Mouse (Mus musculus) layer of hippocampus, adult 11-12 months (tissue): ENCODE data around the gene Vwa3a.

Source experiments
- DNase-seq: peaks from one replicate; pipeline ENCODE4 v3.0.0; 2022; ENCODE audit warnings: low spot score

The Vwa3a gene

DNA sequence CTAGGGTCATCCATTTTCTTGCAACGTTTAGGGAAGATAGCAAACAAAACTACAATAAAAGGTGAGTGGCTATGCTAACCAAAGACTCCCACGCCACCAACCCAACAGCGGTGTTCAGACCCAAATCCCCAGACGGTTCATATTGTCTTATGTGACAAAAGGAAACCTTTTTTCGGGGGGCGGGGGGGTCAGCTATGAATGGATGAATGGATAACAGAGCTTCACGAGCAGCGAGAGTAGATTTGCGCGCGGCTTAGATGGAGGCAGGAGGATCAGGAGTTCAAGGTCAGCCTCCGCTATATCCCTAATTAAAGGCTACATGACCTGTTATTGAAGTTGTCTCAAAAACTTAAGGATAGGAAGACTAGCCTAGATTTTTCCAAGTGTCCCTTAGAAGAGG, 97.2 kb downstream of the Vwa3a start:
- DNase-seq: no peak

DNA sequence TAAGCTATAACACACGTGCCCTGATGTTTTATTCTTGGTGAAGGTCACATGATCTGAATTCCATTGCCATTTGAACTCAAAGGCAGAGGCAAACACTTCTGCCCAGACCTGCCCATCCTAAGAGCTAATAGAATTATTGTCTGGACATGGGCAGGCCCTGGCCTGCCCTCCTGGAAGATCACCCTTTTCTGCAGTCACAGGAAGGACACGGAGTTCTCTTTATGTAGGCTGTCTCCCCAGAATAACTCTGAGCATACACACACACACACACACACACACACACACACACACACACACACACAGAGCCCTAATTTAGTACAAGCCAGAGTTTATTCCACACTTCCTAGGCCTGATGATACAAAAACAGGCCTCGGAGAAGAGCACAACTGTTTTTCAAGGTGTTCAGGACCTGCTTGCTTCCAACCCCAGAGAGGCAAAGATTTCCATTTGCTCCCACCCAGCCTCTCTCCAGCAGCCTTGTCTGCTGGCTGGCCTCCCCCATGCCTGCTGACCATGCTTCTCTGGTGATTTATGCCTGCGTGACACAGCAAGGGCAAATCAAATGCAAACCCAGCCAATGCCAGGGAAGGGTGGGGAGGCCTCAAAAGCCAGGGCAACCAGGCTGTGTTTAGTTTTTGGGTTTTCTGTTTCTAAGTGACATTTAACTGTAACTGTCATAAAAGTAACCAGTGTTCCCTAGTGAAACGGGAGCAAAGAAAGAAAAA, 99.5 kb downstream of the Vwa3a start:
- no peak for DNase-seq

DNA sequence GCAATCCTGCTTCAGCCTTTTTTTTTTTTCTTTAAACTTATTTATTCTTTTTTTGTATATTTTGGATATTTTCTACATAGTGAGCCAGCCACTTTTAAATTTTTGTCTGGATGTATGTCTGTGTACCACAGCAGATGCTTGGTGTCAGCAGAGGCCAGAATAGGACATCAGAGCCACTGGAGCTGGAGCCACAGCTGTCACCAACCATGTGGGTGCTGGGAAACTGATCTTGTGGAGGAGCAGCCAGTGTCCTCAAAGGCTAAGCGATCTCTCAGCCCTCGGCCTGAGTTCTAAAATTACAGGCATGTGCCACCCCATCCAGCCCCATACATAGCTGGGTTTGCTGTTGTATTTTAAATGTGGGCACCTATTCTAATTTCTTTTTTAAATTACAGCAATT, 100.7 kb downstream of the Vwa3a start:
- DNase-seq: no peak

DNA sequence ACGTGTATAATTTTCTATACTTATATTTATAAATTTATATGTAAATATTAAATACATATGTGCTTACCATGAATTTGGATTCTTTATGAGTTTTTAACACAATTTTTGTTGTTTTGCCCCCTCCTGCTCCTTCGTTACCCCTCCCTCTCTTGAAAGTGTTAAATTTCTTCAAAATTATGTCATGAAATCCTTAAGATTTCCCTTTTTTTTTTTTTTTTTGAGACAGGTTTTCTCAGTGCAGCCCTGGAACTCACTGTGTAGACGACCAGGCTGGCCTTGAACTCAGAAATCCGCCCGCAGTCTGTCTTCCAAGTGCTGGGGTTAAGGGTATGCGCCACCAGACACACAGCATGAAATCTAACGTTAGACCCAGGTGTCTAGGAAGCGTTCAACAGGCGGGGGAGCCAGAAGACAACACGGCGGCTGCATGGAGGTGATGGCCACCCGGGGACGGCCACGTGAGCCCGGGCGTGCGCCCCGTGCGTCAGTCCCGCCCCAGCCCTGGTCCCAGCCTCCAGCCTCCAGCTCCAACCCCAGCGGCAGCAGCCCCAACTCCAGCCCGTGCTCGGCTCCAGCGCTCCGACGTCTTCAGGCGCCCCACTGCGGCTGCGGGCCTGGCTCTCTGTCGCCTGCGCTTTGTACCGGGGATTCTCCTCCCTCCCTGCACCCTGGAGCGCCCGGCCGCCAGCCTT, 103.4 kb downstream of the Vwa3a start, which contains the start of gene Eef2k:
Gene Eef2k (plus strand): TSS at position 487 of the 692 bp plus-strand sequence.
- peak; percentile 85 for DNase-seq

DNA sequence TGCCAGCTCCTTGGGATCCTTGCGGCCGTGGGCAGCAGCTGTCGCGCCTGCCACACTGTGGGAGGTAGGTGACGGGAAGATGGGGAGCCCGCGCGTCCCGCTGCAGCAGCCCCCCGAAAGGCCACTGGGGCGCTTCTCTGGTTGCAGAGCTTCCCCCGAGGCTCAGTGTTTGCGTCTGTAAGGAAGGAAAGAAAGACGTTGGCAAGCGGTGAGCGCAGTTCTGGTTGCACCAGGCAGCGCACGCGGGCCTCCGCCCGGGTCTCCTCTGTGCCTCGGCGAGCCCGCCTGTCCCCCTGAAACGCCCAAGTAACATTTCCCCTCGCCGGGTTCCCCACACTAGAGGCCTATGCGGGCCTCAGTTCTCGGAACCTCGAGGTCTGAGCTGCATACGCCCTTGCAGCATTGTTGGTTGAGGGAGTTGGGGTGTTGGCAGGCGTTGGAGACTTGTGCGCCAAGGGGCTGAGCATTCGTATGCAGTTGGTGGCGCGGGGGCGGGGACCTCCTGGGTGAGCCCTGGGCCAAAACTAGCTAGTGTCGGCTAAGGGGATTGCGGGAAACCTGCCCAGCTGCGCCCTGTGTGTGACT, 104.0 kb downstream of the Vwa3a start:
- DNase-seq: peak; percentile 91

DNA sequence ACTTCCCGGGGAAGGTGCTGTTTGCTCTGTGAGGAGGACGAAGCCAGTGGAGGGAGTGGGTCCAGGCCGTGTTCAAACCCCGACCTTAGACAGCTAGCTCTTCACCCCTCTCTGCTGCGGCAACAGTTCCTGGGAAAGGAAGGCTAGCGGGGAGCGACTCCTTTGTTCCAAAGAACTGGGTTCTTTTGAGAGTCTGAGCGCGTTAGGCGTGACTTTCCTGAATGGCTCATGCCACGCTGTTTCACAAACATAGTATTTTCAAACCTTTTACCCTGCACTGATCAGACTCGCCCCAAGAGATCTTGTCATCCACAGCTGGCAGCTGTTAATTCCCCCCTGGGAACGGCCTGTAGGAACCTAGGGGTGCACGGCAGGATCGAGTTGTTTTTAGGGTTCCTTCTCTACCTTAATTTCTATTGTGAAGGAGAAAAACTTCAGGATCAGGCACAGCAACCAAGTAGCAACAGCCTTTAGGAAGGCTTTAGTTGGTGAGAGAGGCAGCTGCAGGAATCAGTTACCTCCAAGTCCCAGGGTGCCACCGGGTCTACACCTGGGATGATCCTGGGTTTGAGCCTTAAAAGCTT, 104.8 kb downstream of the Vwa3a start:
- DNase-seq: no peak

DNA sequence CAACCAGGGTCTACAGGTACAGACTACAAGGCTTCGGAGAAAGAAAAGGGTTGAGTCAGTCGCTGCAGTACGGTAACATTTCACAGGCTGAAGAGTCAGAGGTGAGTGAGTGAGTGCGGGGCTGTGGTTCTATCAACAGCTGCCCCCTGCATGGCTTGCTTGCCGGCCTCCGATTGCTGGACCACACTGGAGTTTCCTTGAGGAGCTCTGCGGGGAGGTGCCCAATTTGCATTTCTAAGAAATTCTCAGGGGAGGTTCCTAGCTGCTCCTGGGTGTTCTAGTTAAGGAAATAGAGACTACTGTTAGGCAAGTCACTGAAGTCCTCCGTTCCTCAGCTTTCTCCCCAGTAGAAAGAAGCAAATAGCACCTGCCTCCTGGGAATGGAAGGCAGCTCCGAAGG, 105.6 kb downstream of the Vwa3a start:
- no peak for DNase-seq

DNA sequence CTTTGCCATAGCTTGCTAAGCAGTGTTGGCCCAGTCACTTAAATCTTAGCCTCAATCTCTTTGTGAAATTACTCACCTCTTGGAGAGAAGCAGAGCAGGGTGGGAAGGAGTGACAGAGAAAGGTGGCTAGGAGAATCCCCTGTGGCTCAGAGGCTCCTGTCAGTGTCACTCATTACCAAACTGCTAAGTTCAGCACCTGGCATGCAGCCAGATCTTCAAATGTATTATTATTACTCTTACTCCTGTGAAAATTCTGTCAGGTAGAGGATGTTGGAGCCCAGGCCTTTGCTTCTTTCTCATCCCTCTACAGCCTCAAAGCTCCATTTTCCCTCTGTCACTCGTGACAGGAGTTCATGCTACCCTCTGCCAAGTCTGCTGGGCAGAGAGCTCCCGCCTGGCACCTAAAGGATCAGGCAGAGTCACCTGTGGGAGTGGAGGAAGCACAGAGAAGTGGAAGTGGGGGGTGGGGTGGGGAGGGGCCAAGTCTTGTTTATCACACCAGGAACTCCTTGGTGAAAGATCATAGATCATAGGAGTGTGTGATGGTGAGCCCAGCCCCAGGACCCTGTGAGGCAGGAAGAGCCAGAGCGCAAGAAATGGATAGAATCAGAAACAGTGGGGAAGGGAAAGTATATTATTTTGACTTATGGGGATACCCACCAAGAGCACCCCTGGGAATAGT, 109.9 kb downstream of the Vwa3a start:
- no peak for DNase-seq

DNA sequence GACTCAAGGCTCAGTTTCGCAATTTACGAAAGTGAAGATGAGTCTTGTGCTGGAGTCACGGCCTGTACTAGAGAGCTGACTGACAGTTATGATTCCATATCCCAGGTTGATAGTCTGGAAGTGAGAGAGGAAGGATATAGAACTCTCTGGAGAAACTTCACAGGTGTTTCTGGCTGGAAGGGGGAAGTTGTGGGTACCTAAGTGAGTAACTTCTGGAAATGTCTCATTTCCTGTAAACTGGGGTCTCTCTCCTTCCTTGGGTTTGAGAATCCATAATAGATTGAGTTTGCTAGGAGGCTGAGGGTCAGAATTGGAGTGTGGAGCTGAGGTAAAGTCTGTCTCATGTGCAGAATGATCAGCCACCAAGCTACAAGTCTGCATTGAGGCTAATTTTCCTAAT, 111.0 kb downstream of the Vwa3a start:
- DNase-seq: no peak
